Mouse (Mus musculus) megakaryocyte-erythroid progenitor cell, adult 5-6 weeks (primary cell): ENCODE results near the gene Cbx1. TPM values are rescaled to one million over a fixed set of nuclear protein-coding genes. Genes with fewer than 3 reads are reported as not detected.
"Not testable (repeated sequence)": the region's sequence is repeated elsewhere in the genome, so short reads cannot be mapped to it uniquely, and the experiment has no call there.

Experiments used
- ATAC-seq: replicated peaks from 2 replicates; pipeline ENCODE4 v1.8.0; 2016; ENCODE audit warnings: mild to moderate bottlenecking, inconsistent platforms; ENCODE audit not compliant: severe bottlenecking, poor library complexity, low FRiP score, low TSS enrichment
- total RNA-seq, 2 experiments: library from RNA; stranded (forward) in 1 of 2; stranded (reverse) in 1 of 2; fragments of 200-1000, 215-1000 nt in 1 of 2; fragments of >200 nt in 1 of 2; fragmentation: Nextera tagmentation in 1 of 2; gene quantifications; 2 replicates each; pipeline ENCODE4 v1.2.3; 2014 to 2017

The Cbx1 gene
- total RNA-seq, 2 experiments from 2014 or later, result 91.7 to 120 TPM

DNA sequence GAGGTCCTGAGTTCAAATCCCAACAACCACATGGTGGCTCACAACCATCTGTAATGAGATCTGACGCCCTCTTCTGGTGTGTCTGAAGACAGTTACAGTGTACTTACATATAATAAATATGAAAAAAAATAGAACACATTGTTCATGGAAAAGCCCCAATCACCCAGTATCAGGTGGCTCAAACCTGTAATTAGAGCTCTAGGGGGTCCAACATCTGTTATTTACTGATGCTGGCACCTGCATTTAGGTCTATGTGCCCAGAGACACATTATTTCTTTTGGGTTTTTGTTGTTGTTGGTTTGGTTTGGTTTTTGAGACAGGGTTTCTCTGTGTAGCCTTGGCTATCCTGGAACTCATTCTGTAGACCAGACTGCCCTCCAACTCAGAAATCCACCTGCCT lies 22.3 kb downstream of the Cbx1 start:
- ATAC-seq, result not testable (repeated sequence)

DNA sequence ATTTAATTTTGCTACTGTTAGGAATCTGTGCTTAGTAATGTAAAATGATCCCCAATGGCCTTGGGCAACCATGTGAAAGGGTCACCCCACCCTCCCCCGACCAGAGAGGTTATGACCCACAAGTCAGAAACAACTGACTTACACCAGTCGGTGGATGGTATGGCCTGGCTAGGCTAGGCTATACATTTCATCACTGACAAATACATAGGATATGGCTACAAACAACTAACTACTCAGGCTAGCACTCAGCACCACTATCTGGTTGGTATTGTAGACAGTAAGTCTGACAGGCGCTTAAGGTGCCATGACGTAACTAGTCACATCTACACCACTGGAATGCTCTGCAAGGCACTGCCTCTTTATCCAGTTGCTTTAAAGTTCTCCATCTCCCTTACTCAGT lies 24.5 kb downstream of the Cbx1 start:
- ATAC-seq, result no peak

- no peak for ATAC-seq
Measured at GRCm38 (mm10) chr11:96813920-96814319, 25.0 kb downstream of the Cbx1 start.

- ATAC-seq, result no peak
Measured at GRCm38 (mm10) chr11:96814443-96814842, 25.5 kb downstream of the Cbx1 start.

DNA sequence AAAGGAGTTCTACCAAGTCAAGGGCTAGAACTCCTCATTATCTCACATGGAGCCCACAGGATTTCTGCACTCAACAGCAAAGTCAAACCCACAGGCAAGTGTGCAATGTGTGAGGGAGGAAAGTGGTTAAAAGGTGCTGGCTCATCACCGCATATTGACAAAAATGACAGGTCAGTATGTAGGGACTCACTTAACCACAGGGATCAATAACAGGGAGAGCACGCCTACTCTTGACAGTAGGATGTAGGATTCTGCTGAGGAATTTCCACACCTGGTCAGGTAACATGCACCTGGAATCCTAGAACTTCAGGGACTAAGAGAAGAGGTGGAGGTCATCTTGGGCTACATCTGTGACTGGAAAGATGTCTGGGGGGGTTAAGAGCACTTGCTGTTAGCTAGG lies 27.0 kb downstream of the Cbx1 start:
- ATAC-seq, result no peak

GRCm38 (mm10) chr11:96816494-96816893 lies 27.6 kb downstream of the Cbx1 start:
- ATAC-seq, result no peak

GRCm38 (mm10) chr11:96816979-96817378 lies 28.1 kb downstream of the Cbx1 start:
- ATAC-seq, result no peak

- no peak for ATAC-seq
Measured at GRCm38 (mm10) chr11:96818128-96818710, 29.3 kb downstream of the Cbx1 start.

GRCm38 (mm10) chr11:96821956-96822355 lies 33.0 kb downstream of the Cbx1 start:
- no peak for ATAC-seq

DNA sequence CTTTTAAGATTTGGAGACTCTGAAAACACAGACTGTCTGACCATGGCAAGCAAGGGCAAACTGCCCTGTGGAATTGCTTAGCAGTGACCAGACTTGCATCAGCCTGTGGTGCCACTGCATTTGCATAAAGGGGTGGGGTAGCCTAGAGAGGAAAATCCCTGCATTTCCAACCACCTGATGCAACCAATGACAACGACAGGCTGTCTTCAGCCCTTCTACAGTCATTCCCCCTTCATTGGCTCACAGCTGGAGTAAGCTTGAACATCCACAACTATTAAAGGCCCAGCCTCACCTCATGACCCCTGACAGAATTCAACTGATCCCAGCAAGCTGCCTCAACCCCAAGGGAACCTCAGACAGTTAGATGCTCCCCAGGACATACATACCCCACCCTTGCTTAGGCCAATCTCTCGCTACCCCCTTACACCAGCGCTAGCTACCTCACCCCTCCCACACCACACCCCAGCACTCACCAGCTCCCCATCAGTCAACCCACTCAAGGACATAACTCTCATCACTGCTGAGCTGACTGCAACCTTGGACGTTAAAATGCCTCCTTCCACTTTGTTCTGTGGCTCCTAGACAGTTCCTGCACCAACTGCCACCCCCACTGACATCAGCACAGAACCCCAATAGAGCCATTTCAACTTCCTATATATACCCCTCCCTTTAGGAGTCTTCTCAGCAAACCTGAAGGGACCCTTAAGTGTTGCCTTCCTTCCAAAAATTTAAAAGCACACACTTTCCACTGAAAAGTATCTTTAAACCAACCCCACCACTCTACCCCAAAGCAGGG lies 33.9 kb downstream of the Cbx1 start:
- ATAC-seq, result no peak

DNA sequence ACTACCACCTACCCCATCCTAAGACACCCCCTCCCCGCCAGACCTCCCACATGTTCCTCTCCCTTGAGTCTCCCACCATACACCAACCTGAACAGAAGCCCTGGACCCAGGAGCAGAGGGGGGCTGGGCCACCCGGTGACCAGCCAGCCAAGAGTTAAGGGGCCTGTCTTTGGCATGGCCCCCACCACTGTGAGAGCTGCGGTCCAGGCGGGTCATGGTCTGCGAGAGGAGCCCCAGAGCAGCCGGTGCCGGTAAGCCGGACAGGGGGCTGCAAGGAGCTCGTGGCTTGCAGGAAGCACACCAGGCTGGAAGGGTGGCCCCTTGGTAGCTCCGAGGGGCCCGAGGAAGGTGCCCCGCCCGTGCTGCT lies 34.5 kb downstream of the Cbx1 start:
- no peak for ATAC-seq

DNA sequence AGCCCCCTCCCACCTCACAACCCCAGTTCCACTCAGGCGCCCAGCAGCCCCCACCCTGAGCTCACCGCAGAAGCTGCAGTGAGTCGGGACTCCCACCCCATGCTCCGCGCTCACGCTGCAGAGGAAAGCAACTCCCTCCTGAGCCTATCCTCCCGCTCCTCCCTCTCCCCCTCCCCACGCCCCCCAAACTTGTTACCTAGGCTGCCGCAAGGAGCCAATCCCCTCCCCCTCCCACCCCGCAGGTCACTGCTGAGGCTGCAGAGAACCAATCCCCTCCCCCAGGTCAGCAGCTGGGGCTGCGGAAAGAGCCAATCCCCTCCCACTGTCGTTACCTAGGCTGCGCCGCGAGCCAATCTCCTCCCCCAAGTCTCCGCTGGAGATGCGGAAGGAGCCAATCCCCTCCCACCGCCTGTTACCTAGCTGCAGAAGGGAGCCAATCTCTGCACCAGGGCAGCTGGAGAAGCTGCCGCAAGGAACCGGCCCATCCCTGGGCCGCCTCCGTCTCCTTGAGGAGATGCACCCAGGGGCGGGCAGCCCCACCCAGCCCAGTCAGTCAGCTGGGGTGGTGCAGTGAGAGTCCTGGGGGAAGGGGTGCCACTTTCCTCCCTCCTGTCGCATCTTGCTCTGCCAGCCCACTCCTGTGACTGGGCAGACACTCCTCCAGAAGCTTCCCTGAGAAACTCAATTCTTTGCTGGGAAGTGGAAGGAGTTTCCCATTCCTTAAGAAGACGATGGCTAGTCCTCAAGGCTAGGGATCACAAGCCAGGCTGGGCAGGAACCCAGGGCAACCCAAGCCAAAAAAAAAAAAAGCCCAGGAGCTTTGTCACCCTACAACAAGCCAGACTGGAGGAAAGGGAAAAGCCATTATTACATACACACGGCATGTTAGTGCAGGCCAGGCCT lies 35.2 kb downstream of the Cbx1 start:
- ATAC-seq, result peak; percentile 97

GRCm38 (mm10) chr11:96824783-96825495 lies 36.0 kb downstream of the Cbx1 start:
- ATAC-seq, result no peak

DNA sequence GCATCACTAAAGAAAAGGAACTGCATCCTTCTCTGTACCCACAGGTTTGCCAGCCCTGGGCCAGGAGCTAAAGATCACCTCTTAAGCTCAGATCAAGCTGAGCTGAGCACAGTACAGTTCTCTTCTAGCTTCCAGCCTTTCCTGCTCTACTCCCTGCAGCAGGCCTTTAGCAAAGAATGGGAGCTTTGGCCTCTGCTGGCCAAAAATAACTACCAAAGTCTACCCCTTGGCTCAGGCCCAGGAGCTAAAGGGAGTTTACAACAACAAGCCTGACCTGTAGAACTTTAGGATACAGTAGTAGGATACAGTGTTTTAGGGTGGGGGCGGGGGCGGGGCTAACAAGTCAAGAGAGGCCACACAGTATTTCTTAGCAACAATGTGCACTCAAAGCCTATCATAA lies 37.6 kb downstream of the Cbx1 start:
- ATAC-seq, result no peak

DNA sequence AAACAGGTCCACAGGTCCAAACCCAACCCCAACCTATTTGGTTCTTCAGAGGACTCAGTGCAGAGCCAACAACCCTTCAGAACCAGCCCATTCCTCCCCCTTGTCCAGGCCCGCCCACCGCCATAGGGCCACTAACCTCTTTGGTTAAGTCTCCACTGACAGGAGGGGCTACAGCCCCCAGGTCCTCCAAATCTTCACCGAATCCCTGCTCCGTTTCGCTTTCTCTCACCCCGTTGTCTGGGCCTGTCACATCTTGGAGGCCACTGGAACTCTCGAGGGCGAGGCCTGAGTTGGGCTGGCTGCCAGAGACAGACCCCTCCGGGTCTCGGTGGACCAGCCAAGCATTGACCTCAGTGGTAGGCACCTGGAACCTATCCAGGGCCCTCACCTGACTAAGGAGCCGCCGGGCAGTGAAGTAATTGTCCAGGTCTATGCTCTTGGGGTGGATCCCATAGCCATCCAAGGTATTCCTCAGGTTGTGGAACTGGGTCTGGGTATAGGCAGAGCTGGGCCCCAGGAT lies 38.2 kb downstream of the Cbx1 start:
- ATAC-seq, result no peak

DNA sequence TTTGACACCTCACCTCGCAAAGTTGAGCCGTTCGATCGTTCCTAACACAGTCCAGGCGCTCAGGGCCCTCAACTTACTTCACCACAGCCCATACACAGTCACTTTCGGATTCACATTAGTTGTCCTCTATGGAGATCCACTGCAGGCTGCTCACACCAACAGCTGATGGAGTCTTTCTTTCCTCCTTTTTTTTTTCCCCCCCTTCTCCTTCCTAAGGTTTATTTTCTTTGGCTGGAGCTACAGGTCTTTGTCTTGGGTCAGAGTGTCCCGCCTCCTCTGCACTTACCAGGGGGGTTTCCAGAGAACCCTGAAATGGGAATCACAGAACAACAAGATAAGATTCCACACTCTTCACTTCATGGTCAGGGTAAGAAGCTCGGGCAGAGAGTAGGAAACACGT lies 39.0 kb downstream of the Cbx1 start:
- ATAC-seq, result no peak

- no peak for ATAC-seq
Measured at GRCm38 (mm10) chr11:96828881-96829280, 40.0 kb downstream of the Cbx1 start.

GRCm38 (mm10) chr11:96829403-96829812 lies 40.5 kb downstream of the Cbx1 start:
- ATAC-seq, result peak; percentile 58

- peak; percentile 97 for ATAC-seq
Measured at GRCm38 (mm10) chr11:96829813-96830538, 41.0 kb downstream of the Cbx1 start, which contains the start of gene Nfe2l1. Gene Nfe2l1, minus strand, starts transcription at chr11:96829968.
